Mouse (Mus musculus) adrenal gland, postnatal 14 days (tissue): ENCODE data around the gene Trmt44. TPM values are rescaled to one million over a fixed set of nuclear protein-coding genes. Genes with fewer than 3 reads are reported as not detected.

ENCODE experiments used
- DNase-seq: peaks from one replicate; pipeline ENCODE4 v3.0.0; 2021; ENCODE audit warnings: mixed read lengths
- long read RNA-seq, 2 experiments: library from polyadenylated mRNA; stranded (forward); transcript quantifications; one replicate each; pipeline ENCODE4 v2.0.0; 2021
- total RNA-seq: library from RNA; stranded (reverse); gene quantifications from 2 replicates; pipeline ENCODE4 v1.2.3, GENCODE M21; 2021

Trmt44 gene
- 6.5 and 7.0 TPM in 2 replicates for total RNA-seq
- long read RNA-seq, experiment 1, partial matches to known transcripts: 0 of 3 reads
- long read RNA-seq, experiment 1, other reads (novel, unspliced or antisense): 1 of 3 reads
- long read RNA-seq, experiment 2: 0 reads

DNA sequence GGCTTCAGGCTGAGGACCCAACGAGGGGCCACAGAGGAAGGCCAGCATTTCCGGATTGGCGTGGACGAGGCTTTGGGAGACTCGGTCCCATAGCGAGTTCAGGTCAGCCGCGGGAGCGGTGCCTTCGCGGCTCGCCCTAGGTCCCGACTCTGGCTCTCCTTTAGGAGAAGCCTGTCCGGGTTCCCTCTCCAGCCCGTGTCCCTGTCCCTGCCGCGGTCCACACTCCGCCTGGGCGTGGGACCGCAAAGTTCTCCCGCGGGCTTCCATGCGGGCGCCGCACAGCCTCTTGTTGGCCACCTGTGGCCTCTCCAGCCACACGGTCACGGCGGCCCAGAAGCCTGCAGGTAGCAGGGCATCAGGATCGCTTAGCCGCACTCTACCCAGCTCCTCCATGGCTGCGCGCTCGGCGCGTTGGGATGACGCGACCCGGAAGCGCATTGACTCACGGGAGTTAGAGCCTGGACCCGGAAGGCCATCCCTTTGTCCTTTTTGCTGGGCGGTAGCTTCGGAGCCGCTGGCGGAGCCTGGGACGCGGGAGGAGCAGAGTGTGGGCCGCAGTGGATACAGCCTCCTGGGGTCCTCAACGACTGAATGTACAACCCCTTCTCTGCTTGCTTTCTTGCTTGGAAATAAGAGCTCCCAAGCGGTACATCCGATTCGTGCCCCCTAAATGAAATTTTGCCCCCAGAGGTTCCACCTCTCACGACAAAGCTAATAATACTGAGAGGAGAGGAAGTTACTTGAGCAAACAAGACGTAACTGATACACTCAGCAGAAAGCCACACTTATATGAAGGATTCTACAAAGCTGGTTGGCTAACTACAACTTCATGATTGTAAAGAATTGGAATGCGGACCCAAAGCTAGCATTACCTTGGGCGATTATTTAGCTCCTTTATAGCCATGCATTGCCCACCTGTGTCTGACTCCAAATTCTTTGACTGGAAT, at the start of gene Trmt44:
TSS of gene Trmt44 (minus strand) at position 418 of the 947 bp plus-strand sequence.
- DNase-seq: peak; percentile 96

DNA sequence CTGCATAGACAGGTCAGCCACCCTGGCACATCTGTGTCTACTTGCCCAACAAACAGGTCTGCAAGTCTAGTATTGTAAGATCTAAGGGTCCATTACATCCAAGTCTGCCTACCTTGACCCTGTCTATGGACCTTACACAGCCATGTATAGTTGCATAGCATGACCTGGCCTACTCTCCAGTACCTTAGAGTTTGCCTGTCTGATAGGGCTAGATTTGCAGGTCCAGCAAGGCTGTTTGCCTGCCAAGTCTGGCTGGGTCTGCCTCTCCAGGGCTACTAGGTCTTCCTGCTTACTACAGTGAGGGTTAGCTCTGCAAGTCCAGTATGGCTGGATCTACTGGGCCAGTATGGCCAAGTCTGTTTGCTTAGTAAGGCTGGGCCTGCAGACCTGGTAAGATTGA, 49.0 kb upstream of the Trmt44 start:
- no peak for DNase-seq

DNA sequence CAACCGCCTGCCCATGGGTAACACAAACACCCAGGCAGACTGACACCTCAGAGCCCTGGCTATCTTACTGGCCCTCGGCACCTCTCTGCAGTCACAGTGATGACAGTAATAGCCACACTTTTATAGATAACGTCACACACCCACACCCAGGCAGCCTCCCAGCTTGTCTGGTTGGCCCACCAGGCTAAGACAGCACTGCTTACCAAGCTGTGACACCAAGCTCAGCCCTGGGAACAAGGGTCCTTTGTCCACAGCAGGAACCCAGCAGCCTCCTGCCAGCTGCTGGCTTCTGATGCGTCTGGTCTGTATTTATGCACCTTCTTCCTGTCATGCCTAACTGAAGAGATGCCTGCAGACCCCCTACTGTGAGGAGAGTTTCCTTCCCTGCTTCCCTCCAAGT, 46.2 kb upstream of the Trmt44 start:
- no peak for DNase-seq

DNA sequence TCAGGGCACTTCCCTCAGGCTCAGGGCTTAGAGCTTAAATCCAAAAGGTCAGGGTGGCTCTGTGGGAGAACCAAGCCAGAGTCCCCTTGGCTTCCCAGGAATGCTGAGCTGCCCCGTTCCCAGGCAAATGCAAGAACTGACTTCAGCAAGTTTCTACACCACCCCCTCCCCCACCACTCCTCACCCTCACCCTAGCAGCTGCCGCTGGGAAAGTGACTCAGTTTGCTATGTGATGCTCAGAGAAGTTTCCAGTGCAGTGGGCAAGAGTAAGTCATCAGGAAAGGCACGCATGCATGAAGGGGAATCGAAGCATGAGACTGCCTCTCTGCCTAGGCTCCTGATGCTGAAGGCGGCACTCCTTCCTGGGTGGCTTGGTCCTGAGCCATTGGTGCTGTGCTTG, 42.1 kb upstream of the Trmt44 start:
- DNase-seq: no peak

DNA sequence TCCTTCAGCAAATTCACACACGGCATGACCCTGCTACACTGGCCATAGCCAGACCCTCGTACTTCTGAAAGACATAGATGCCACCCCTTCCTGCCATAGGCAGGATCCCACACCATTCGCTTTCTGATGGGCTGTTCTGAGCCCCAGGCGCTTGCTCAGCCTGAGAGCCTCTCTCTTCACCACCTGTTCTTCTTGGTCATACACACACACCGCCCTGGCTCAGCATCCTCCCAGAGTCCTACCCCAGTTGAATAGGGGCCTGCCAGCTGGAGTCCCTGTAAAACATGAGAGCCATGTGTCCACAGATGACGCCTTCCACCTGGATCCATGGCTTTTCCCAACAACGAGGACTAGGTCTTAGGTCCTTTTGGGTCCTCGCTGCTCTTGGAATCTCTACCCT, 37.9 kb upstream of the Trmt44 start:
- no peak for DNase-seq

DNA sequence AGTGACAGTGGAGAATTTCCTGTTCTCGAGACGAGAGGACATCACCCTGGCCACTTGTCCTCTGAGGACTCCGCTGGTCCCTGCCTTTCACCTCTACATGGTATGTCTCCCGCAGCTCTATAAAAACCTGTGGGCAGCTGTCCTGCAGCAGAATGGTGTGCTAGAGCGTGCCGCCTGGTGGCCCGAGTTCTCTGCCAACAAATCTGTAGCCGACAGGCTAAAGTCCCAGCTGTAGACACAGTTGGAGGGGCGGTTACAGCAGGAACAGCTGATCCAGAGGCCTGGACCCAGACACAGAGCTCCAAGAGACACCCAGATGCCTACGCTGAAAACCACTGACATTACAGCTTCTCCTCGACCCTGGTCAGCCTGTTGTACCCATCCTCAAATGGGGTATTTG, 37.0 kb upstream of the Trmt44 start:
- DNase-seq: no peak

DNA sequence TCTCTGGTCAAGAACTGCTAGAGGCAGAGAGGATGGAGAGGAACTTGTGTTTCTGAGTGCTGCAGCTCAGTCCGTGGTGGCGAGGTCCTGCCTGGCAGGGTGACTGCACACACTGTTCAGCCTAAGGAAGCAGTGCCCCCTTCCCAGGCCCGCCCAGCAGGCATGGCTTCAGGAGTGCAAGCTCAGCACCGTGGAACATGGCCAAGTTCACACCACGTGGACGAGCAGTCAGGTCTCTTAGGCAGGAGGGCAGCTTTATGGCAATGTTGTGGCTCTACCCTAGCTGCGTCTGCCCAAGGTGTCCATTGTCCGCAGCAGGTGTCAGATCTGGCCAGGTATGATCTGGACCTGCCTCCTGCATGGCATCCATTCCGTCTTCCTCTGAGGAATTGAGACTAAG, 36.3 kb upstream of the Trmt44 start:
- DNase-seq: no peak

DNA sequence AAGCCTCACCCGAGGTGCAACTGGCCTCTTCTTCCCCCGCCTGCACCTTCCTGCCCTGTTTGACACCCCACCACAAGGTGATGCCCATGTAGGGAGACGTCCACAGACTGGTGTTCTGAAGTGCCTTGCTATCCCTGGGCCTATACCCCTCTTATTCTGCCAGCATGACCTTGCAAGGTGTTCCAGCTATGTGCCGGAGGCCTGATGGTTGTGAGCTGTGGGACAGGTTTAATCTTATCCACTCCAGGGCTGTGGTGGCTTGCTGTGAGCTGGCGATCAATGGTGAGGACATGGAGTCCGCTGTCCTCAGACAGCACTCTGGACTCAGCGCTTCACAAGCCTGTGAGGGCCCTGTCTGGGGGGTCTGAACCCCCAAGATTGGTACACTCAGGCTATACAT, 35.5 kb upstream of the Trmt44 start:
- no peak for DNase-seq

DNA sequence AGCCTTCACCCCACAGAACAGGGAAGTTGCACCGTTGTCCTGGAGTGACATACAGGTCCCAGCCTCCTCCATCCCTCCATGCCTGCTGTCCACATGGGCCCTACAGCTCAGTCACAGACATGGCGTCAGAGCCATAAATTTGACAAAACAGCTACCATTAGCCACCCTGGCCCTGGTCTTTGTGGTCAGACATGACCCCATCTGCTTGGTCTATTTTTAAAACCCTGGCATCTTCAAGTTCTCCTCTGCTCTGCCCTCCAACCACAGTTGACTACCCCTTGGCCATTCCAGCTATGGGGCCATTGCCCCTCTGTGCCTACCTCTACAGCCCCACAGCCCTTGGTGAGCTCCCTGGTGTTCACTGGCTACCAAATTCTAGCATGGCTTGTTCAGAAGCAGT, 35.1 kb upstream of the Trmt44 start:
- no peak for DNase-seq

DNA sequence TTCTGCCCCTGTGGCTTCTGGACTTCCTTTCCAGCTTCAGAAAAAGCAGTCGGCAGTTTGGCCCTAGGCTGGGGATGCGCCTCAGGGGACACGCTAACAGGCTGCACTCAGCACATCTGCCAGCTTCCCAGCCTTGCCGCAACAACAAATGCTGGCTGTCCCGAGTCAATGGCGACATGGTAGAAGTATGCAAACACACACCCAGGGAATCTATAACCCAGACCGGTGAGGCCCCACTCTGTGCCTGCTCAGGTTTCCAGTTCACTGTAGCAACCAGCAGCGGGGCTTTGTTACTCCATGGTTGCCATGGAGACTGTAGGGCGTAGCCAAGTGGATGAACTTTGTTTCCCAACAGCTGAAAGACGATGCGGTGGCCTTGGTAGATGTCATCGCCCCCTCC, 34.5 kb upstream of the Trmt44 start:
- peak; percentile 62 for DNase-seq

DNA sequence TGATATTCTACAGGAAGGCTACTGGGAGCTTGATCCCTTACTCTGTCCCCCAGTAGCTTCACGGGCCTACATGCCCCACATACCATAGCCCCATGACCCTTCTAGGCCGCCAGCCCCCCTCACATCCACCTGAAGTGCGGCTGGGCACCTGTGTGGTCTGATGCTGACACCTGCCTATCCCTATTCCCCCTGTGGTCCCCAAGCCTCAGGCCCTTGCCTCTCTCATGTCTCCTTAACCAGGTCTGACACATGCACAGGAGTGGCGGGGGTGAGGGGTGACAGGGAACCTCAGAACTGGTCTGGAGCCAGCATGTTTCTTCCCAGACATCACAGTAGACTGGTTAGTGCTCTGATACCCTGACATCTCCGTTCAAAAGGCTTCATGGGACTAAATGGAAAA, 33.7 kb upstream of the Trmt44 start:
- no peak for DNase-seq

DNA sequence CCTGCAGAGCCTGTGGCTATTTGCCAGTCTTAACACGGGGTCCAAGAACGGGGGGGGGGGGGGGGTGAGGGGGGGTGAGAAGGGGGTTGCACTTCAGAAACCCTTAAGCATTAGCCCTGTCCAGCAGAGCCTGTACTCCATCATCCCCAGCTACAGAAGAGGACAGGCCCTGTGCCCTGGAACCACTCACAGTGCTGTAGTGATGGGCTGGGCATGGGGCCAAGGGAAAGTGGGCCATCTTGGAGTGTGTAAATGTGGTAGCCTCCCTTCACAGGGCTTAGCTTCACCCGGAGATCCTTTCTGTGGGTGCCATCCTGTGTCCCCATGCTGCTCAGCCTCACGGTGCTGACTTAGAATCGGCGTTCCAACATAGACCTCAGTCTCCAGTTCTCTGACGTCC, 32.9 kb upstream of the Trmt44 start:
- no peak for DNase-seq

DNA sequence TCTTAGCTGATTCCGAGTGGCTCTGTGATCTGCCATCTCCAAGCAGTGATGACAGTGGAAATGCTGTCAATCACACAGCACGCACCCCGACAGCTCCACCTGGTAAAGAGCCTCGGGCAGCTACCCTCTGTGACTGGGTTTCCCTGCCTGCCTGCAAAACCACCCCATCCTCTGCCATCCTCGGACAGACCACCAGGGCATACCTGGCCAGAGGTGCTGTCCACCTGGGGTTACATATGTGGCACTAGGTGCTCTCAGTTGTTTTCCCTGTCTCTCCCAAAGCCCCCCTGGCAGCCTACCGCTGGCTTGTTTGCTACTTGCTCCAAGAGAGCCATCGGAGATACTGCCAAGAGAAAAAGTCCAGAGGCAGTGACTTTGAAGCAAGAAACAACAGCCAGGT, 31.9 kb upstream of the Trmt44 start:
- no peak for DNase-seq

DNA sequence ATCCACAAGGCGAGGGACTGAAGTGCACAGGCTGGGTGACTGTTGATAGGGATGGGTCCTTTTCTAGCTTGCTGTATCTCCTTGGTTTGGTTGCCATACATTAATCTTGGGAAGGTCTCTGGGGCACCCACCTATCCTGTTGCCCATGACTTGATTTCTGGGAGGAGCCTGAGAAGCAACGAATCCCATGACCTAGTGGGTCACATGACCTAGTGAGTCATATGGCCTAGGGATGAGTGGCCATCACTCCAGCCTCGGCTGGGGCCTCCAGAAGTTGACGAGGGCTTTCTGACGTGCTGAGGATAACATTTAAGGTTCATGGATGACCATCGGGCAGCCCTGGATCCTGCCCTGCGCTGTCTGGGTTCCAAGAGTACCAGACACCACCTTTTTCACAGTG, 30.5 kb upstream of the Trmt44 start:
- DNase-seq: no peak

DNA sequence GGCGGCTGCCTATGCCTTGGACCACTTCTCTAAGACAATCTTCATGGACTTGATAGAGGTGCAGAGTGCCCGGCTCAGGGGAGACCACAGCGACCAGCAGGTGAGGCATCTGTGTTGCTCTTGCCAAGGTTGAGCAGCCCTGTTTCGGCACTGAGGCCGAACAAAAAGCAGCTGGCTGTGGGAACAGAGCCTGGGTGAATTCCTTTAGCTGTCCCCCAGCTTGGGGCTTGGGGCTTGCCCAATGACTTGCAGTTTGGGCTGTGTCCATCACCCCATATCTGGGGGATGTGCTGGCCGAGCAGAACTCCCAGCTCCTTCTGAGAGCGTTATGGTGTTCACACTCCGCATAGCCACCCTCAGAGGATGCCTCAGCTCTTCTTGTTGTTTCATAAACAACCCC, 26.7 kb upstream of the Trmt44 start:
- DNase-seq: no peak

DNA sequence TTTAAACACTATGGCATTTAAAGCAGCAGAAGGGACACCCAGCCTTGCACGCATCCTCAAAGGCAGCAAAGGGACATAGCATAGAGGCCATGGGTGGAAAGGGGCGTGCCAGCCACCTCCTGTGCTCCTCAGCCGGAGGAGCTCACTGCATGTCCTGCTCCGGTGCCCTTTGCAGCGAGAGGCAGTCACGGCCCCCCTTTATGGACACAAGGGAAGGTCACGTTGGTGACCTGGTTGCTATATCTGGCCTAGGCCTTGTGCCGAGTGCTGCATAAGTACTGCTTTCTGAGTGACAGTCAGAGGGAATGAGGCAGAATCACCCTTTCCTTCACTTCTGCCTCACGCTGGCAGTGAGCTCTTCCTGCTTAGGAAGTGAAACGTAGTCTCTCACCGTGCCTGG, 25.4 kb upstream of the Trmt44 start:
- no peak for DNase-seq

DNA sequence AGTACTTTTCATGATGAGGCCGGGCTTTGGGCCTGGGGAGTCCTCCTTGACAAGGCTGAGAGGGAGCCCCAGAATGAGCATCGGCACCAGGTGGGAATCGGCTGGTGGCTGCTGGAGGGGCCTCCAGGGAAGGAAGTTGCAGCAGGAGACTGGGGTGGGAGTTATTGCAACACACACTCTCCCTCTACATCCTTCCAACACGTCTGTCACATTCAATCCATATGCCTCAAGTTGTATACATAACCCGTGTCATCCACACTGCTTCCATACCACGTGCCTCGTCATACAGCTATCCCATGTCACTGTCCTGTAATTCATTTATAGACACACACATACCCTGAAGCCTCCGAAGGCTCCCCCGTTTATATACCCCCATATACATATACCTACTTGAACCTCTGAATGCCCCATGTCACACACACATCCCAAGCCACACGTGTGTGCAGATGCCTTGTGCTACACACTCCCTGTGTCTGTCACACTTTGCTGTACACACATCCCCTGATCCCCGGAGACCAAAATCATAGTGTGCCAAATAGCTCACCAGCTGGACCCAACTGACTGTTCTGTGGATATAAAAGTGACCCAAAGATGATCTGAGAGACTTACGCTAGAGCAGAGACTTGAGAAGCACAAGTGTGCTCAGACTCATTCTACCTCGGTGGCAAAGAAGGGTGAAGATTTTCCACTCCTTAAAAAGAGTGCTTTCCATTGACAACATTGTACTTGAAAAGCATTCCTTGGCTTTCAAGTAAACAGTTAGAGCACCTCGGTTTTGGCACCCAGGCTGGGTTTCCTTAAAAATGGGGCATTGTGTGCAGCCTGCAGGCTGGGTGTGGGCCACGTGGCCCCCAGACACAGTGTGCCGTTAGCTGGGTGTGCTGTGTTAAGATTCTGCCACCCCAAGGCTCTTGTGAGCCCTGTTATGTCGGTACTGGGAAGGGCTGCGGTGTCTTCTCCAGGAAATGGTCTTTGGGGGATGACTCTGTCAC, 21.6 kb upstream of the Trmt44 start:
- no peak for DNase-seq

DNA sequence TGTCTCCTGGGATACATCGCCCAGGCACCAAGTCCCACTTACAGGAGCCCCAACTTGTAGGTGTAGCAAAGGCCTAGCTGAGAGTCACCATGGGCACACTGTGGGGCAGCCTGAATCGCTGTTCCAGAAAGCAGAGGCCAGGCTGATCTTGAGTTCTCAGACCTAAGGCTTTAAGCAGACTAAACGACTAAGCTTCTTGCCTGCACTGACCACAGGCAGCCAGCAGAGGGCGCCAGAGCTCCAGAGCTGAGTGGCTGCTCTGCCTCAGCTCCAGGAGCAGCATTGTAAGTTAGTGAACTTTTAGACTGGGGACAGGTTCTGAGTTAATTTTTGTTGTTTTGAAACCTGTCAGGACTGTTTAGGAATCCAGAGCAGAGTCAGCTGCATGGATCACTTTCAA, 20.8 kb upstream of the Trmt44 start:
- peak; percentile 85 for DNase-seq

DNA sequence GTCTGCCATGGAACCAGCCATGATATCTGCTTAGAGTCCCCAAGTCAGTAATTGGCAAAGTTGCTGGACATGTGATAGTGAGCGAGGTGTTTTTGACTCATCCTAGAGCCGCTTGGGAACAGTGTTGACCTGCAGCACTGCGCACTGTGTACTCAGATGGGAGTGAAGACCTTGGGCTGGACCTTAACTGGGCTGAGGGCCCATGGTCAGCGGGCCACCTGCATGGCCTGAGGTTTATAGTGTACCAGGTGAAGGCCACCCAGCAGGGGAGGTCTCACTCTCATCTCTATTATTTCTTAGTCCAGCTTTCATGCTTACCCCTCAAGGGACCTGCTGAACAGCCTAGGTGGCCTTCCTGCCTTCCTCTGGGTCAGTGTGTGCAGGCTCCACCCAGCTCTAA, 19.9 kb upstream of the Trmt44 start:
- no peak for DNase-seq

DNA sequence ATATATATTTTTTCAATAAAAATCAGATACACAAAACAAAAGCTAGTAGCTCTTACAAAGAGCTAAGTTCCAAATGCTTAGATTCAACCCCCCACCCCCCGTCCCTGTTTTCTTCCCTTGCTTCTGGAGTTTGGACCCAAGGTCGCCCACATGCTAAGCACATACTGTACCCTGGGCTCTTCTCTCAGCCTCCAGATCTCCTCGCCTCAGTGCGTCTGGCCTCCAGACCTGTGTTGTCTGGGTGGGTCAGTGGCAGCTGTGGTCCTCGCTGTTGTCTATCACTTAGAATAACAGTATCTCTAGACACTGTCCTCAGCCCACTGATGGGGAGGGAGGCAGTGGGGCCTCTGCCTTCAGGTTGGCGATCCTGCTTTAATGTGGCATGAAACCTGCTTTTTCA, 18.4 kb upstream of the Trmt44 start:
- DNase-seq: no peak

DNA sequence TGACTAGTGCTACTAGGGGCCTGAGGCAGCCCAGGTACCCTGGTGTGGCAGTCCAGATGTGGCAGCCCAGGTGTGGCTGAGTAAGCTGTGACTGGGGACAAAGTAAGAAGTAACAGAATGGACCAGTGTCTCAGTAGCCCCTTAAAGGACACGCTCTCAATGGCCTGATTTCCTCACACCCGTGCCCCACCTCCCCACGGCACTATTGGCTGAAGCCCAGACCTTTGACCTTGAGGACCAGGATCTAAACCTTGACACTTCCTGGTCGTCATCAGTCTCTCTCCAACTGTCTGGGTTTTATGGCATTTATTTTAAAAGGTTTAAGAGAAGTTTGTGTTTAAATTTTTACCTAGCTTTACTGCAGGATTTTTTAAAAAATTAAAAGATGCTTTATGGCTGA, 18.0 kb upstream of the Trmt44 start:
- peak; percentile 84 for DNase-seq

DNA sequence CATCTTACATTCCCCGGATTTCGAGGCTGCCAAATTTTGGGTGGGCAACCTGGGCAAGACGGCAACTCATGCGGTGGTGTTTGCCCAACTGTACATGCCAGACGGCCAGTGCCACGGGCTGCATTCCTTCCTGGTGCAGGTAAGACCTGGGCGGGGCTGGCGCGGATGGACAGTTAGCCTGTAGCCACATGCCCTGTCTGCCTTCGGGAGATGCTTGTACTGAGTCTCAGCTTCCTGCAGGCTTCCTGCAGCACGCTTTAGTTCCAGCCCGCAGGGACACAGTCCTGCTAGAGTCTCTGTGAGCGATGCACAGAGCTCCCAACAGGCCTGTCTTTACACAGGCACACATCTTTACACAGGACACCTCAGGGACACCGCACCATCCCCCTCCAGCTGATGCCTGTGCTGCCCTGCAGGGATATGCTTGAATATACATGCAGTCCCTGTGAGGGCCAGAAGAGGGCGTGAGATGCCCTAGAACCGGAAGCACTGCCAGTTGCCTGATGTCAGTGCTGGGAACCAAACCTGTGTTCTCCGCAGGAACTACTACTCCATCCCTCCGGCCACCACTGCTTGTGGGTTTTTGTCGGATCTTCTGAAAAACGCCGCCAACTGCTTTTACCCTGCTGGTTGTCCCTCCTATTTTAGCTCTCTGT, 17.3 kb upstream of the Trmt44 start:
- DNase-seq: no peak
